Mouse (Mus musculus) MEL (cell line): Measurements from ENCODE around the gene Copz1. TPM values are rescaled to one million over a fixed set of nuclear protein-coding genes. Genes with fewer than 3 reads are reported as not detected.

Experiments used
- DNase-seq: peaks from one replicate; pipeline ENCODE4 v3.0.0; 2011; ENCODE audit warnings: low read depth, low spot score
- H3K27ac ChIP-seq: 2 replicates; pipeline ENCODE4 v1.5.1; 2012; ENCODE audit warnings: low read depth, mild to moderate bottlenecking, control low read depth, low read length, moderate library complexity; ENCODE audit not compliant: control insufficient read depth
- H3K27me3 ChIP-seq, 2 experiments: fragments of 150-350 bp in 1 of 2; sonication (generic) in 1 of 2; 2 replicates each; pipeline ENCODE4 v1.6.1; 2012; ENCODE audit warnings: low read length in 2 of 2, mild to moderate bottlenecking in 2 of 2, improper control_type of control experiment in 1 of 2, moderate library complexity in 1 of 2; ENCODE audit not compliant: insufficient read depth in 2 of 2, control insufficient read depth in 1 of 2
- H3K36me3 ChIP-seq, 2 experiments: 2 replicates each; pipeline ENCODE4 v1.6.1; 2012 to 2014; ENCODE audit warnings: low read length in 2 of 2, improper control_type of control experiment in 1 of 2, inconsistent platforms in 1 of 2, mild to moderate bottlenecking in 1 of 2; ENCODE audit not compliant: insufficient read depth in 2 of 2, control insufficient read depth in 1 of 2
- H3K4me1 ChIP-seq, 2 experiments: fragments of 150-350 bp in 1 of 2; sonication (generic) in 1 of 2; 2 replicates each; pipeline ENCODE4 v1.6.1; 2012; ENCODE audit warnings: low read length in 2 of 2, improper control_type of control experiment in 1 of 2, mild to moderate bottlenecking in 1 of 2; ENCODE audit not compliant: insufficient read depth in 2 of 2, control insufficient read depth in 1 of 2
- H3K4me3 ChIP-seq, 2 experiments: fragments of 150-350 bp in 1 of 2; sonication (generic) in 1 of 2; 2 replicates each; pipeline ENCODE4 v1.5.1; 2012; ENCODE audit warnings: low read depth in 2 of 2, low read length in 2 of 2, mild to moderate bottlenecking in 2 of 2, moderate library complexity in 2 of 2, control low read depth in 1 of 2, improper control_type of control experiment in 1 of 2; ENCODE audit not compliant: control insufficient read depth in 1 of 2, insufficient read depth in 1 of 2
- H3K79me2 ChIP-seq: 2 replicates; pipeline ENCODE4 v1.6.1; 2012; ENCODE audit warnings: mild to moderate bottlenecking, low read length, moderate library complexity; ENCODE audit not compliant: control insufficient read depth, poor library complexity, insufficient read depth
- H3K9ac ChIP-seq: 2 replicates; pipeline ENCODE4 v1.6.1; 2012; ENCODE audit warnings: low read depth, mild to moderate bottlenecking, control low read depth, low read length, moderate library complexity; ENCODE audit not compliant: control insufficient read depth, poor library complexity, severe bottlenecking
- H3K9me3 ChIP-seq: fragments of 150-350 bp; sonication (generic); replicated peaks from 2 replicates; pipeline ENCODE4 v1.6.1; 2012; ENCODE audit warnings: mild to moderate bottlenecking, low read length, improper control_type of control experiment, moderate library complexity; ENCODE audit not compliant: insufficient read depth
- BHLHE40 ChIP-seq: IDR thresholded peaks from 2 replicates; pipeline ENCODE4 v1.6.1; 2012; ENCODE audit warnings: low read depth, mild to moderate bottlenecking, inconsistent platforms, low read length, improper control_type of control experiment, borderline replicate concordance
- CHD2 ChIP-seq: IDR thresholded peaks from 2 replicates; pipeline ENCODE4 v1.6.1; 2011; ENCODE audit warnings: low read length, improper control_type of control experiment
- E2F4 ChIP-seq: IDR thresholded peaks from 2 replicates; pipeline ENCODE4 v1.6.1; 2011; ENCODE audit warnings: low read depth, low read length, improper control_type of control experiment, borderline replicate concordance
- ELF1 ChIP-seq: IDR thresholded peaks from 2 replicates; pipeline ENCODE4 v1.6.1; 2014; ENCODE audit warnings: low read depth, mild to moderate bottlenecking, inconsistent platforms, low read length, improper control_type of control experiment, moderate library complexity
- EP300 ChIP-seq, 2 experiments: IDR thresholded peaks; 2 replicates each; pipeline ENCODE4 v1.6.1; 2011; ENCODE audit warnings: improper control_type of control experiment in 2 of 2, low read length in 2 of 2, low read depth in 1 of 2, mild to moderate bottlenecking in 1 of 2
- ETS1 ChIP-seq: IDR thresholded peaks from 2 replicates; pipeline ENCODE4 v1.6.1; 2012; ENCODE audit warnings: low read depth, mild to moderate bottlenecking, inconsistent platforms, low read length, improper control_type of control experiment, moderate library complexity
- GATA1 ChIP-seq: IDR thresholded peaks from 2 replicates; pipeline ENCODE4 v1.6.1; 2011; ENCODE audit warnings: low read depth, low read length, improper control_type of control experiment
- HCFC1 ChIP-seq: IDR thresholded peaks from 2 replicates; pipeline ENCODE4 v1.6.1; 2012; ENCODE audit warnings: low read depth, mild to moderate bottlenecking, inconsistent platforms, low read length, improper control_type of control experiment, moderate library complexity
- KAT2A ChIP-seq: conservative IDR thresholded peaks from 2 replicates; pipeline ENCODE4 v1.6.1; 2012; ENCODE audit warnings: low read depth, low read length, improper control_type of control experiment, inconsistent platforms
- MAX ChIP-seq: IDR thresholded peaks from 2 replicates; pipeline ENCODE4 v1.6.1; 2011; ENCODE audit warnings: low read length, improper control_type of control experiment
- MAZ ChIP-seq: IDR thresholded peaks from 2 replicates; pipeline ENCODE4 v1.6.1; 2012; ENCODE audit warnings: low read depth, mild to moderate bottlenecking, inconsistent platforms, low read length, improper control_type of control experiment
- MEF2A ChIP-seq: IDR thresholded peaks from 2 replicates; pipeline ENCODE4 v1.6.1; 2014; ENCODE audit warnings: low read depth, mild to moderate bottlenecking, inconsistent platforms, low read length, improper control_type of control experiment; ENCODE audit not compliant: poor library complexity, insufficient replicate concordance, severe bottlenecking; ENCODE audit errors: extremely low read depth
- MXI1 ChIP-seq: IDR thresholded peaks from 2 replicates; pipeline ENCODE4 v1.6.1; 2011; ENCODE audit warnings: mild to moderate bottlenecking, low read depth, low read length, improper control_type of control experiment
- MYC ChIP-seq: IDR thresholded peaks from 2 replicates; pipeline ENCODE4 v1.6.1; 2011; ENCODE audit warnings: low read depth, mild to moderate bottlenecking, low read length, improper control_type of control experiment, moderate library complexity
- NELFE ChIP-seq: IDR thresholded peaks from 2 replicates; pipeline ENCODE4 v1.6.1; 2011; ENCODE audit warnings: low read depth, low read length, improper control_type of control experiment
- NRF1 ChIP-seq: IDR thresholded peaks from 2 replicates; pipeline ENCODE4 v1.6.1; 2014; ENCODE audit warnings: low read depth, mild to moderate bottlenecking, inconsistent platforms, low read length, improper control_type of control experiment, moderate library complexity; ENCODE audit not compliant: poor library complexity, insufficient read depth, severe bottlenecking
- POLR2AphosphoS5 ChIP-seq: IDR thresholded peaks from 2 replicates; pipeline ENCODE4 v1.6.1; 2012; ENCODE audit warnings: low read depth, borderline replicate concordance, mild to moderate bottlenecking, inconsistent platforms, low read length, moderate library complexity, mixed read lengths
- RAD21 ChIP-seq: IDR thresholded peaks from 2 replicates; pipeline ENCODE4 v1.6.1; 2011; ENCODE audit warnings: mild to moderate bottlenecking, low read depth, low read length, improper control_type of control experiment
- SIN3A ChIP-seq: IDR thresholded peaks from 2 replicates; pipeline ENCODE4 v1.6.1; 2012; ENCODE audit warnings: low read length, improper control_type of control experiment, inconsistent platforms
- TAL1 ChIP-seq: IDR thresholded peaks from 2 replicates; pipeline ENCODE4 v1.6.1; 2012; ENCODE audit warnings: mild to moderate bottlenecking, inconsistent platforms, low read length, moderate library complexity, mixed read lengths
- TBP ChIP-seq: IDR thresholded peaks from 2 replicates; pipeline ENCODE4 v1.8.0; 2011; ENCODE audit warnings: low read depth, low read length, improper control_type of control experiment
- TCF12 ChIP-seq: IDR thresholded peaks from 2 replicates; pipeline ENCODE4 v1.6.1; 2014; ENCODE audit warnings: low read depth, mild to moderate bottlenecking, inconsistent platforms, low read length, improper control_type of control experiment, moderate library complexity
- UBTF ChIP-seq: IDR thresholded peaks from 2 replicates; pipeline ENCODE4 v1.6.1; 2012; ENCODE audit warnings: low read depth, mild to moderate bottlenecking, inconsistent platforms, low read length, improper control_type of control experiment, moderate library complexity, borderline replicate concordance; ENCODE audit not compliant: insufficient read depth
- USF1 ChIP-seq: IDR thresholded peaks from 2 replicates; pipeline ENCODE4 v1.6.1; 2014; ENCODE audit warnings: low read depth, mild to moderate bottlenecking, inconsistent platforms, low read length, improper control_type of control experiment, moderate library complexity
- USF2 ChIP-seq, 2 experiments: IDR thresholded peaks; 2 replicates each; pipeline ENCODE4 v1.6.1; 2011 to 2012; ENCODE audit warnings: improper control_type of control experiment in 2 of 2, low read length in 2 of 2, borderline replicate concordance in 1 of 2, inconsistent platforms in 1 of 2, low read depth in 1 of 2, mild to moderate bottlenecking in 1 of 2; ENCODE audit not compliant: insufficient read depth in 1 of 2
- ZC3H11A ChIP-seq: IDR thresholded peaks from 2 replicates; pipeline ENCODE4 v1.6.1; 2012; ENCODE audit warnings: low read depth, mild to moderate bottlenecking, inconsistent platforms, low read length, improper control_type of control experiment
- ZKSCAN1 ChIP-seq: IDR thresholded peaks from 2 replicates; pipeline ENCODE4 v1.6.1; 2012; ENCODE audit warnings: low read depth, mild to moderate bottlenecking, inconsistent platforms, low read length, improper control_type of control experiment, moderate library complexity
- ZMIZ1 ChIP-seq: IDR thresholded peaks from 2 replicates; pipeline ENCODE4 v1.6.1; 2012; ENCODE audit warnings: low read depth, mild to moderate bottlenecking, inconsistent platforms, low read length, improper control_type of control experiment, moderate library complexity
- ZNF384 ChIP-seq: IDR thresholded peaks from 2 replicates; pipeline ENCODE4 v1.6.1; 2012; ENCODE audit warnings: low read depth, mild to moderate bottlenecking, inconsistent platforms, low read length, improper control_type of control experiment
- polyA plus RNA-seq, 2 experiments: library from polyadenylated mRNA; stranded (reverse) in 1 of 2; unstranded in 1 of 2; fragments of >175 nt in 1 of 2; fragments of >200 nt in 1 of 2; gene quantifications; 2 replicates each; pipeline versions ENCODE4 v1.2.1 to v1.2.4; 2012; ENCODE audit warnings: low replicate concordance in 2 of 2, low read depth in 1 of 2; ENCODE audit not compliant: insufficient read length in 2 of 2, insufficient read depth in 1 of 2, missing spikeins in 1 of 2
- total RNA-seq: library from RNA; depleted of rRNA; stranded (reverse); fragments of 300-350 nt; gene quantifications from 2 replicates; pipeline ENCODE4 v1.2.3, GENCODE M21; 2012

The Copz1 gene
- total and polyA plus RNA-seq, 3 experiments, result 46.7 to 822 (median 117) TPM

DNA sequence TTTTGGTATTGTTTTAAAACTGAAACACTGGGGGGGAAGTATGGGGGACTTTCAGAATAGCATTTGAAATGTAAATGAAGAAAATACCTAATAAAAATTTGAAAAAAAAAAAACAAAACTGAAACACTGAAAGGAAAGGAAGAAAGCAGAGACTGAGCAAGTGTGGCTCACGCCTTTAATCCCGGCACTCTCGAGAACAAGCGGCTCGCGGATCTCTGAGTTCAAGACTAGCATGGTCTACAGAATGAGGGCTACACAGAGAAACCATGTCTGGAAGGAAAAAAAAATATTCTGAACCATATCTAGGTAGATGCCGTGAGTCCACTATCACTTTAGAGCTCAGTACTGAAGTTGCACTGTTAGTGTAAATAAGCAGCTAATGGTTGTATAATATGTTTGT is 35.2 kb upstream of the Copz1 start:
- no peak for TF ChIP-seq ZMIZ1
- TF ChIP-seq TCF12, result no peak
- TF ChIP-seq BHLHE40, result no peak
- TF ChIP-seq TBP, result no peak
- TF ChIP-seq POLR2AphosphoS5, result no peak
- TF ChIP-seq MXI1, result no peak
- no peak for TF ChIP-seq ZC3H11A
- no peak for TF ChIP-seq MAX
- no peak for TF ChIP-seq ELF1
- Histone ChIP-seq H3K79me2 (peaks cover 64% of the 10 kb centered on the region), H3K27me3 (no peaks in the 10 kb centered on the region), H3K27ac (no peak overlapping the region), H3K9ac (peak overlapping the region; percentile 41), H3K9me3 (no peaks in the 10 kb centered on the region), H3K4me3 (peak overlapping the region in 1 of 2 experiments; percentile 23; a peak in 1 of 4 replicates), H3K36me3 (peaks cover 0 to 17% of the 10 kb centered on the region in 2 experiments; a peak in 2 of 4 replicates), H3K4me1 (0 out of 4 replicates have a peak, but pooled peaks cover 0 to 2% of the 10 kb centered on the region in 2 experiments)
- no peak for DNase-seq

DNA sequence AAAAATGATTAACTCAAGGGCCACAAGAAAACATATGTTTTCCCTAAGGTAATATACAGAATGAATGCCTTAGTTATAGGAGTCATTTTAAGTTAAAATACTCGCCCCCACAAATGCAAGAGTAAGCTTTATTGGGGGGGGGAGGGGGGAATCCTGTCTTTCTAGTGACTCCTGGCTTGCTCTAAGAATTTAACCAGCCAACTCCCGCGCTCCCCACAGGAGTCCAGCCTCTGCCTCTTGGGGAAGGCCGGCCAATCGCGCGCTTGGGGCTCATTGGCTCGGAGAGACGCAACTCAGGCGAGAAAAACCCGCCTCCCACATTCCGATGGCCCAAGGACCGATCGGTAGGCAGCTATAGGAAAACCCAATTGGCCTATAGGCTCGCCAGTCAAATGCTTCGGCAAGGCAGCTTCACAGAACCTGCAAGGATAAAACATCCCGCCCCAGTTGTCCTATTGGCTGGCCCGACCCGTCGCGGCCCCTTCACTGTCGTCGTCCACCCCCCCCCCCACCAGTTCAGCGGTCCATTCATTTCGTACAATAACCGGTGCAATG is 33.3 kb upstream of the Copz1 start:
- H3K9me3 ChIP-seq, result no peaks in the 10 kb centered on the region
- H3K4me1 ChIP-seq, result 0 out of 4 replicates have a peak, but pooled peaks cover 0 to 2% of the 10 kb centered on the region in 2 experiments
- H3K79me2 ChIP-seq, result peaks cover 74% of the 10 kb centered on the region
- H3K9ac ChIP-seq, result peak overlapping the region; percentile 100
- peaks cover 0 to 17% of the 10 kb centered on the region in 2 experiments; a peak in 3 of 4 replicates for H3K36me3 ChIP-seq
- H3K27me3 ChIP-seq, result no peaks in the 10 kb centered on the region
- H3K4me3 ChIP-seq, result peak overlapping the region; percentile 79 to 98
- DNase-seq, result peak; percentile 94
- H3K27ac ChIP-seq, result peak overlapping the region; percentile 99
- TF ChIP-seq EP300 (IDR thresholded peaks at IDR 0.05; ENCODE audit: low read depth in 1 of 2, low read length in 2 of 2) (no peak), NRF1 (no peak), USF2 (IDR thresholded peaks at IDR 0.05; ENCODE audit: borderline replicate concordance in 1 of 2, insufficient read depth in 1 of 2, low read depth in 1 of 2, low read length in 2 of 2) (no peak), POLR2AphosphoS5 (no peak), USF1 (no peak), MEF2A (no peak), ZNF384 (no peak), KAT2A (no peak), ELF1 (no peak), TBP (no peak; the same call in 1 of the 2 replicates), MAZ (no peak), ZKSCAN1 (no peak), E2F4 (peak; percentile 58), HCFC1 (no peak), TCF12 (no peak), SIN3A (peak; percentile 62), MAX (no peak), MYC (no peak), CHD2 (no peak; the same call in 1 of the 2 replicates), MXI1 (peak; percentile 20; the same call in 1 of the 2 replicates), TAL1 (no peak), ETS1 (no peak), UBTF (no peak), RAD21 (no peak), NELFE (peak; percentile 4; the same call in 1 of the 2 replicates), GATA1 (no peak), ZMIZ1 (no peak)
